Comparison of ENCODE assay signal across 9 mouse cellular contexts in genomic region chr11:72145182-72145876, GRCm38 (mm10). TPM values are rescaled to one million over a fixed set of nuclear protein-coding genes. Genes with fewer than 3 reads are reported as not detected.
DNase-seq lines count a peak whose midpoint lies in the region; ATAC-seq and TF ChIP-seq lines count a peak whose summit lies in the region.
"Had no signal": no experiment of that assay in that cellular context is flagged by ENCODE, and none has a peak within 500 bp of the region (broad histone marks: within the 10 kb centered on the region; RNA-seq: fewer than 3 reads in every experiment).

No protein-coding gene starts in this region.

- H3K4me2 ChIP-seq in hindbrain, postnatal 0 days (ENCODE audit: low read depth, low read length): no peak overlapping the region
- H3K4me2 ChIP-seq in hindbrain, embryonic 13.5 days: no peak overlapping the region
- H3K4me2 ChIP-seq in kidney, embryonic 14.5 days (replicated peaks; ENCODE audit: low read depth, low read length): no peak overlapping the region

- ATAC-seq in hindbrain, postnatal 0 days: peak; percentile 36; the same call in 1 of the 2 replicates
- no peak for ATAC-seq in hindbrain, embryonic 13.5 days (ENCODE audit: low FRiP score)
- peak; percentile 60; the same call in 1 of the 2 replicates for ATAC-seq in kidney, embryonic 14.5 days (ENCODE audit: low FRiP score, low TSS enrichment)

- TF ChIP-seq CTCF in hindbrain, postnatal 0 days (IDR thresholded peaks at IDR 0.05; ENCODE audit: low read depth): peak; percentile 73

- 14% methylated on average over 2 of the region's 2 CpGs for WGBS in hindbrain, postnatal 0 days
- 10% methylated on average over 2 of the region's 2 CpGs for WGBS in hindbrain, embryonic 13.5 days
- 18% methylated on average over 2 of the region's 2 CpGs for WGBS in kidney, embryonic 14.5 days

- H3K36me3 ChIP-seq in hindbrain, postnatal 0 days (ENCODE audit: insufficient read depth, low read length): no peaks in the 10 kb centered on the region
- no peaks in the 10 kb centered on the region for H3K36me3 ChIP-seq in hindbrain, embryonic 13.5 days
- no peaks in the 10 kb centered on the region for H3K36me3 ChIP-seq in kidney, embryonic 14.5 days (ENCODE audit: control insufficient read depth, insufficient read depth, low read length)

- DNase-seq in hindbrain, postnatal 0 days (ENCODE audit: low spot score): peak; percentile 70
- DNase-seq in MEL-GATA-1-ER (ENCODE audit: extremely low read depth, low read depth): peak; percentile 6
- DNase-seq in cerebellum, adult 9-10 months: peak; percentile 88
- peak; percentile 67 for DNase-seq in retina, postnatal 1 day
- no peak for DNase-seq in ovary, postnatal 10 days (ENCODE audit: low spot score)
- DNase-seq in urinary bladder, postnatal 25 days (ENCODE audit: low spot score): no peak

- H3K4me1 ChIP-seq in hindbrain, postnatal 0 days (ENCODE audit: insufficient read depth, low read length): peaks cover 5% of the 10 kb centered on the region
- peaks cover 37% of the 10 kb centered on the region for H3K4me1 ChIP-seq in hindbrain, embryonic 13.5 days (replicated peaks)
- no peaks in the 10 kb centered on the region for H3K4me1 ChIP-seq in kidney, embryonic 14.5 days (ENCODE audit: control insufficient read depth, insufficient read depth, low read length)

- no peaks in the 10 kb centered on the region for H3K27me3 ChIP-seq in hindbrain, postnatal 0 days (ENCODE audit: insufficient read depth, low read length)
- H3K27me3 ChIP-seq in hindbrain, embryonic 13.5 days: no peaks in the 10 kb centered on the region
- 0 out of 2 replicates have a peak, but pooled peaks cover 2% of the 10 kb centered on the region for H3K27me3 ChIP-seq in kidney, embryonic 14.5 days (ENCODE audit: control insufficient read depth, insufficient read depth, low read length)

- no peak overlapping the region for H3K9ac ChIP-seq in hindbrain, postnatal 0 days (replicated peaks; ENCODE audit: low read length)
- H3K9ac ChIP-seq in hindbrain, embryonic 13.5 days: no peak overlapping the region
- H3K9ac ChIP-seq in kidney, embryonic 14.5 days (ENCODE audit: low read depth, low read length): no peak overlapping the region

- no peaks in the 10 kb centered on the region for H3K9me3 ChIP-seq in hindbrain, postnatal 0 days (ENCODE audit: low read length)
- no peaks in the 10 kb centered on the region for H3K9me3 ChIP-seq in hindbrain, embryonic 13.5 days
- H3K9me3 ChIP-seq in kidney, embryonic 14.5 days (ENCODE audit: control insufficient read depth, low read length): no peaks in the 10 kb centered on the region

- H3K27ac ChIP-seq in hindbrain, postnatal 0 days: no peak overlapping the region
- H3K27ac ChIP-seq in hindbrain, embryonic 13.5 days: no peak overlapping the region
- H3K27ac ChIP-seq in kidney, embryonic 14.5 days (ENCODE audit: low read depth, low read length): no peak overlapping the region

- H3K4me3 ChIP-seq in hindbrain, postnatal 0 days (ENCODE audit: low read length): no peak overlapping the region
- no peak overlapping the region for H3K4me3 ChIP-seq in hindbrain, embryonic 13.5 days
- no peak overlapping the region for H3K4me3 ChIP-seq in kidney, embryonic 14.5 days (ENCODE audit: low read length)
- H3K4me3 ChIP-seq: myocyte had no signal

RNA-seq across cellular contexts. Expression of gene Pitpnm3, which starts 9.8 kb away (rescaled TPM):
- 25.1 and 26.3 TPM in 2 replicates for total RNA-seq in hindbrain, postnatal 0 days (2014; rRNA removed)
- polyA plus RNA-seq in hindbrain, postnatal 0 days (2015; fragmentation: Nextera tagmentation; extraction: Ambion mirVana): 5.8 and 6.1 TPM in 2 replicates
- 1.9 and 2.0 TPM in 2 replicates for polyA plus RNA-seq in hindbrain, embryonic 13.5 days (2015; fragmentation: Nextera tagmentation; extraction: Ambion mirVana)
- 0.07 and 0.09 TPM in 2 replicates for polyA plus RNA-seq in kidney, embryonic 14.5 days (2014; fragmentation: Nextera tagmentation; extraction: Ambion mirVana)

Comparison
In these comparisons a context has a peak if more than half of its experiments do, and no peak if none do; other contexts are left out.
1. DNase-seq: peak in hindbrain, postnatal 0 days (single experiment), MEL-GATA-1-ER (single experiment), cerebellum, adult 9-10 months (single experiment) and retina, postnatal 1 day (single experiment); none in ovary, postnatal 10 days (single experiment) and urinary bladder, postnatal 25 days (single experiment).